Mouse (Mus musculus) intestine, embryonic 16.5 days (tissue): Measurements from ENCODE around the gene Plekhh2. TPM values are rescaled to one million over a fixed set of nuclear protein-coding genes. Genes with fewer than 3 reads are reported as not detected.

Source experiments
- ATAC-seq: fragments of 200-750 bp; cut with Nextera tagmentation; 2 replicates; pipeline ENCODE4 v1.8.0; 2017; ENCODE audit warnings: moderate TSS enrichment, moderate library complexity
- H3K27ac ChIP-seq: fragments of 300-500 bp; sonication (generic); 2 replicates; pipeline ENCODE4 v1.5.1; 2014; ENCODE audit warnings: mild to moderate bottlenecking, low read length
- H3K27me3 ChIP-seq: fragments of 300-500 bp; sonication (generic); replicated peaks from 2 replicates; pipeline ENCODE4 v1.6.1; 2014; ENCODE audit warnings: low read length, control low read depth, mixed read lengths; ENCODE audit not compliant: control insufficient read depth, insufficient read depth
- H3K36me3 ChIP-seq: fragments of 300-500 bp; sonication (generic); 2 replicates; pipeline ENCODE4 v1.6.1; 2014; ENCODE audit warnings: low read length, control low read depth; ENCODE audit not compliant: control insufficient read depth, insufficient read depth
- H3K4me1 ChIP-seq: fragments of 300-500 bp; sonication (generic); 2 replicates; pipeline ENCODE4 v1.6.1; 2014; ENCODE audit warnings: low read length, control low read depth, mixed read lengths; ENCODE audit not compliant: control insufficient read depth, insufficient read depth
- H3K4me2 ChIP-seq: fragments of 300-500 bp; sonication (generic); 2 replicates; pipeline ENCODE4 v1.6.1; 2014; ENCODE audit warnings: low read depth, low read length, control low read depth
- H3K4me3 ChIP-seq: fragments of 300-500 bp; sonication (generic); 2 replicates; pipeline ENCODE4 v1.5.1; 2014; ENCODE audit warnings: mild to moderate bottlenecking, low read length
- H3K9ac ChIP-seq: fragments of 300-500 bp; sonication (generic); 2 replicates; pipeline ENCODE4 v1.6.1; 2014; ENCODE audit warnings: low read depth, low read length
- H3K9me3 ChIP-seq: fragments of 300-500 bp; sonication (generic); 2 replicates; pipeline ENCODE4 v1.6.1; 2016; ENCODE audit warnings: low read length, control low read depth; ENCODE audit not compliant: control insufficient read depth
- WGBS: fragments of 180-500 bp; shearing (Covaris S2); extraction: QIAGEN DNeasy Blood & Tissue Kit; methylation state at CpG from one replicate; pipeline ENCODE4 v1.1.7; 2014; 5-methylcytosine and 5-hydroxymethylcytosine counted together
- polyA plus RNA-seq: library from polyadenylated mRNA; unstranded; fragments of >200 nt; fragmentation: Nextera tagmentation; extraction: Ambion mirVana; gene quantifications from 2 replicates; pipeline ENCODE4 v1.2.1, GENCODE M21; 2015

Plekhh2 gene
- polyA plus RNA-seq, 1 experiment from 2014 or later: 6.1 TPM

- no peak overlapping the region for H3K27ac ChIP-seq
- 72% methylated on average over 4 of the region's 4 CpGs for WGBS
- H3K4me3 ChIP-seq: no peak overlapping the region
Measured at GRCm38 (mm10) chr17:84608606-84609005, 96.9 kb downstream of the Plekhh2 start.

GRCm38 (mm10) chr17:84611500-84611899 is 99.8 kb downstream of the Plekhh2 start:
- 79% methylated on average over 9 of the region's 9 CpGs for WGBS
- H3K4me2 ChIP-seq: no peak overlapping the region
- H3K9ac ChIP-seq: no peak overlapping the region
- no peaks in the 10 kb centered on the region; the same call in 1 of the 2 replicates for H3K4me1 ChIP-seq
- ATAC-seq: peak; percentile 6; the same call in 1 of the 2 replicates
- H3K4me3 ChIP-seq: no peak overlapping the region
- H3K27ac ChIP-seq: no peak overlapping the region
- no peaks in the 10 kb centered on the region for H3K9me3 ChIP-seq
- 0 out of 2 replicates have a peak, but pooled peaks cover 2% of the 10 kb centered on the region for H3K36me3 ChIP-seq
- no peaks in the 10 kb centered on the region for H3K27me3 ChIP-seq

More at GRCm38 (mm10) chr17:84608606-84609005, 96.9 kb downstream of the Plekhh2 start:
- Histone ChIP-seq H3K9ac (no peak overlapping the region), H3K4me2 (no peak overlapping the region), H3K9me3 (no peaks in the 10 kb centered on the region), H3K4me1 (no peaks in the 10 kb centered on the region; the same call in 1 of the 2 replicates), H3K27me3 (no peaks in the 10 kb centered on the region), H3K36me3 (0 out of 2 replicates have a peak, but pooled peaks cover 2% of the 10 kb centered on the region)
- no peak for ATAC-seq

GRCm38 (mm10) chr17:84611971-84612370 is 100.3 kb downstream of the Plekhh2 start:
- no peaks in the 10 kb centered on the region; the same call in 1 of the 2 replicates for H3K4me1 ChIP-seq
- no peaks in the 10 kb centered on the region for H3K9me3 ChIP-seq
- no peak overlapping the region; the same call in 1 of the 2 replicates for H3K9ac ChIP-seq
- WGBS: 41% methylated on average over 7 of the region's 7 CpGs
- H3K27ac ChIP-seq: no peak overlapping the region
- H3K4me3 ChIP-seq: no peak overlapping the region
- no peaks in the 10 kb centered on the region for H3K27me3 ChIP-seq
- no peak overlapping the region for H3K4me2 ChIP-seq
- 0 out of 2 replicates have a peak, but pooled peaks cover 2% of the 10 kb centered on the region for H3K36me3 ChIP-seq
- peak; percentile 91 for ATAC-seq

GRCm38 (mm10) chr17:84615811-84616210 is 104.1 kb downstream of the Plekhh2 start:
- ATAC-seq: no peak
- peaks cover 3% of the 10 kb centered on the region; the same call in 1 of the 2 replicates for H3K4me1 ChIP-seq
- WGBS: 84% methylated on average over 11 of the region's 11 CpGs
- H3K4me3 ChIP-seq: no peak overlapping the region
- no peak overlapping the region for H3K27ac ChIP-seq
- H3K9me3 ChIP-seq: no peaks in the 10 kb centered on the region
- 0 out of 2 replicates have a peak, but pooled peaks cover 2% of the 10 kb centered on the region for H3K36me3 ChIP-seq
- no peak overlapping the region for H3K4me2 ChIP-seq
- no peak overlapping the region for H3K9ac ChIP-seq
- H3K27me3 ChIP-seq: no peaks in the 10 kb centered on the region

GRCm38 (mm10) chr17:84616526-84617074 is 104.9 kb downstream of the Plekhh2 start:
- 78% methylated on average over 6 of the region's 6 CpGs for WGBS
- Histone ChIP-seq H3K27me3 (no peaks in the 10 kb centered on the region), H3K4me2 (no peak overlapping the region), H3K27ac (no peak overlapping the region), H3K4me1 (peaks cover 4% of the 10 kb centered on the region; the same call in 1 of the 2 replicates), H3K4me3 (no peak overlapping the region), H3K36me3 (0 out of 2 replicates have a peak, but pooled peaks cover 1% of the 10 kb centered on the region), H3K9ac (no peak overlapping the region), H3K9me3 (no peaks in the 10 kb centered on the region)
- no peak for ATAC-seq

GRCm38 (mm10) chr17:84617953-84618352 is 106.3 kb downstream of the Plekhh2 start:
- Histone ChIP-seq H3K36me3 (no peaks in the 10 kb centered on the region), H3K9me3 (no peaks in the 10 kb centered on the region), H3K27me3 (no peaks in the 10 kb centered on the region), H3K9ac (no peak overlapping the region), H3K4me1 (peaks cover 4% of the 10 kb centered on the region; the same call in 1 of the 2 replicates), H3K4me2 (no peak overlapping the region), H3K4me3 (no peak overlapping the region), H3K27ac (no peak overlapping the region)
- ATAC-seq: no peak
- WGBS: 88% methylated on average over 6 of the region's 6 CpGs

- H3K9me3 ChIP-seq: no peaks in the 10 kb centered on the region
- H3K27ac ChIP-seq: peak overlapping the region; percentile 81; the same call in 1 of the 2 replicates
- WGBS: 81% methylated on average over 7 of the region's 7 CpGs
- H3K4me3 ChIP-seq: no peak overlapping the region
- H3K36me3 ChIP-seq: no peaks in the 10 kb centered on the region
- H3K4me1 ChIP-seq: peaks cover 4% of the 10 kb centered on the region; the same call in 1 of the 2 replicates
- H3K4me2 ChIP-seq: no peak overlapping the region
- ATAC-seq: no peak; the same call in 1 of the 2 replicates
- H3K9ac ChIP-seq: no peak overlapping the region
- no peaks in the 10 kb centered on the region for H3K27me3 ChIP-seq
Measured at GRCm38 (mm10) chr17:84619112-84619511, 107.4 kb downstream of the Plekhh2 start.

GRCm38 (mm10) chr17:84620076-84620475 is 108.4 kb downstream of the Plekhh2 start:
- Histone ChIP-seq H3K9ac (no peak overlapping the region), H3K4me3 (no peak overlapping the region), H3K4me1 (peaks cover 4% of the 10 kb centered on the region; the same call in 1 of the 2 replicates), H3K9me3 (no peaks in the 10 kb centered on the region), H3K36me3 (no peaks in the 10 kb centered on the region), H3K4me2 (no peak overlapping the region), H3K27me3 (no peaks in the 10 kb centered on the region), H3K27ac (peak overlapping the region; percentile 58)
- 43% methylated on average over 3 of the region's 3 CpGs for WGBS
- ATAC-seq: peak; percentile 55

- 83% methylated on average over 6 of the region's 6 CpGs for WGBS
- Histone ChIP-seq H3K9me3 (no peaks in the 10 kb centered on the region), H3K27ac (peak overlapping the region; percentile 58), H3K4me2 (no peak overlapping the region), H3K4me3 (no peak overlapping the region), H3K9ac (no peak overlapping the region), H3K36me3 (no peaks in the 10 kb centered on the region), H3K27me3 (no peaks in the 10 kb centered on the region), H3K4me1 (peaks cover 4% of the 10 kb centered on the region; the same call in 1 of the 2 replicates)
- ATAC-seq: no peak
Measured at GRCm38 (mm10) chr17:84620610-84621009, 108.9 kb downstream of the Plekhh2 start.
